Mouse (Mus musculus) forebrain, embryonic 11.5 days (tissue): ENCODE data around the gene Pla2g7. TPM values are rescaled to one million over a fixed set of nuclear protein-coding genes. Genes with fewer than 3 reads are reported as not detected.

Source experiments
- ATAC-seq: fragments of 200-750 bp; cut with Nextera tagmentation; replicated peaks from 2 replicates; pipeline ENCODE4 v1.8.0; 2017; ENCODE audit warnings: moderate TSS enrichment; ENCODE audit not compliant: low FRiP score
- DNase-seq: peaks from one replicate; pipeline ENCODE4 v3.0.0-alpha.2; 2017; ENCODE audit warnings: low spot score
- H3K27ac ChIP-seq: fragments of 300-500 bp; sonication (generic); 2 replicates; pipeline ENCODE4 v1.5.1; 2014; ENCODE audit warnings: low read depth, low read length
- H3K27me3 ChIP-seq: fragments of 300-500 bp; sonication (generic); 2 replicates; pipeline ENCODE4 v1.6.1; 2014; ENCODE audit warnings: mild to moderate bottlenecking, low read length, mixed read lengths; ENCODE audit not compliant: control insufficient read depth, insufficient read depth
- H3K36me3 ChIP-seq: fragments of 300-500 bp; sonication (generic); 2 replicates; pipeline ENCODE4 v1.6.1; 2014; ENCODE audit warnings: mild to moderate bottlenecking, low read length, moderate library complexity, mixed read lengths; ENCODE audit not compliant: control insufficient read depth, insufficient read depth
- H3K4me1 ChIP-seq: fragments of 300-500 bp; sonication (generic); replicated peaks from 2 replicates; pipeline ENCODE4 v1.6.1; 2014; ENCODE audit warnings: low read length, mixed read lengths; ENCODE audit not compliant: control insufficient read depth, insufficient read depth
- H3K4me2 ChIP-seq: fragments of 300-500 bp; sonication (generic); 2 replicates; pipeline ENCODE4 v1.6.1; 2014; ENCODE audit warnings: low read depth, mild to moderate bottlenecking, low read length, moderate library complexity, mixed read lengths; ENCODE audit not compliant: severe bottlenecking
- H3K4me3 ChIP-seq: fragments of 300-500 bp; sonication (generic); 2 replicates; pipeline ENCODE4 v1.5.1; 2014; ENCODE audit warnings: low read depth, low read length
- H3K9ac ChIP-seq: fragments of 300-500 bp; sonication (generic); 2 replicates; pipeline ENCODE4 v1.6.1; 2014; ENCODE audit warnings: low read length
- H3K9me3 ChIP-seq: fragments of 300-500 bp; sonication (generic); 2 replicates; pipeline ENCODE4 v1.6.1; 2016; ENCODE audit warnings: low read length, mixed read lengths; ENCODE audit not compliant: control insufficient read depth
- WGBS: fragments of 180-500 bp; shearing (Covaris S2); extraction: QIAGEN DNeasy Blood & Tissue Kit; methylation state at CpG from one replicate; pipeline ENCODE4 v1.1.7; 2014; 5-methylcytosine and 5-hydroxymethylcytosine counted together
- polyA plus RNA-seq: library from polyadenylated mRNA; unstranded; fragments of >200 nt; fragmentation: Nextera tagmentation; extraction: Ambion mirVana; gene quantifications from 2 replicates; pipeline ENCODE4 v1.2.1, GENCODE M21; 2014

Pla2g7 gene
- polyA plus RNA-seq, 1 experiment from 2014 or later = 3.3 TPM

DNA sequence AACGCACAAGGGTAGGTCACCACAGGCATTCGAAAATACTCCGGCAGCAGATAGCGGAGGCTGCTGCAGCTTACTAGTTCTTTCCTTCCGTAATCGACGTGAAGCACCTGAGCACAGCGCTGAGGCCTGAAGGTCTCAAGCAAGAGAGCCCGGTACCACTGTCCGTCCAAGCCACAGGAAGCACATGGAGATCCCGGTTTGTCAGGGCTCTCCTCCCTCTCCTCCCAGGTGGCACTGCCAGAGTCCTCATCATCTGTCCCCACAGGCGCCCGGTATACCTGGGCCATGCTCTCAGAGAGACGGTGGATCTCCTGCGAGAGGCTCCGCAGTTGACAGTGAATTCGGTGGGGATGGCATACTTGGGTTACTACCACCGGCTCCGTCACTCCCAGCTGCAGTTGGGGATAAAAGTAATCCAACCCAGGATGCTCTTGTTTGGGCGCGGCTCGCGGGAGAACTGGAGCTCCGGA lies 61.2 kb downstream of the Pla2g7 start:
- Histone ChIP-seq H3K36me3 (no peaks in the 10 kb centered on the region), H3K27me3 (peaks cover 29% of the 10 kb centered on the region), H3K9ac (no peak overlapping the region), H3K27ac (no peak overlapping the region), H3K4me1 (peaks cover 8% of the 10 kb centered on the region), H3K4me3 (peak overlapping the region; percentile 37), H3K9me3 (no peaks in the 10 kb centered on the region), H3K4me2 (peak overlapping the region; percentile 68)
- DNase-seq (no peak), ATAC-seq (0 out of 2 replicates have a peak, but pooled peaks have one; percentile 24)
- WGBS = 18% methylated on average over 24 of the region's 24 CpGs

- peak; percentile 70 for DNase-seq
- Histone ChIP-seq H3K27me3 (peaks cover 29% of the 10 kb centered on the region), H3K36me3 (no peaks in the 10 kb centered on the region), H3K9ac (peak within 1 kb of the TSS; percentile 44), H3K4me2 (peak within 1 kb of the TSS; percentile 68), H3K27ac (no peak within 1 kb of the TSS), H3K4me1 (peaks cover 8% of the 10 kb centered on the region), H3K9me3 (no peaks in the 10 kb centered on the region), H3K4me3 (peak within 1 kb of the TSS; percentile 37)
- peak; percentile 75 for ATAC-seq
- WGBS = 4% methylated on average over 81 of the region's 83 CpGs
These were observed 61.9 kb downstream of the Pla2g7 start, which contains the start of gene Tdrd6 for GRCm38 (mm10) chr17:43629496-43630426. Gene Tdrd6 (minus strand): TSS chr17:43630299.

GRCm38 (mm10) chr17:43630427-43630760 lies 62.5 kb downstream of the Pla2g7 start:
- peak overlapping the region; percentile 68; the same call in 1 of the 2 replicates for H3K4me2 ChIP-seq
- no peak overlapping the region for H3K27ac ChIP-seq
- H3K9ac ChIP-seq = no peak overlapping the region
- no peaks in the 10 kb centered on the region for H3K36me3 ChIP-seq
- H3K27me3 ChIP-seq = peaks cover 29% of the 10 kb centered on the region
- 48% methylated on average over 13 of the region's 13 CpGs for WGBS
- H3K9me3 ChIP-seq = no peaks in the 10 kb centered on the region
- peak overlapping the region; percentile 37 for H3K4me3 ChIP-seq
- H3K4me1 ChIP-seq = peaks cover 8% of the 10 kb centered on the region
- no peak for DNase-seq
- ATAC-seq = no peak

DNA sequence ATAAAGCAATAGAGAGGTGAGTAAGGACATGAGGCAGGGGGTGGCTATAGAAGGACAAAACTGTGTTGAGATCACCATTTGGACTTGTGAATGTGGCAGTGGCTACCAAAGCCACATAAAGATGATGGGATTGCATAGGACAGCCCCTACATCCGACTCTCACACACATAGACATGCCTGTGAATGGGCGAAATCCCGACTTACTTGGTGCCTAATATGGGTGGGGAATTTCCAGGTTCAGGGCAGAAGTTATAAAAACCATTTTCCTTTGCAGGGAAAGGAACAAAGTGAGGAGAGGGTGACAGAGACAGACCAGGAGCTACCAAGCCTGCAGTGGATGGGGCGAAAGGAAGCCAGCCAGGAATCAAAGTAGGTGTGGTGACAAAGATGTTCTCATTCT lies 69.2 kb downstream of the Pla2g7 start:
- 94% methylated on average over 4 of the region's 4 CpGs for WGBS
- no peak overlapping the region for H3K4me3 ChIP-seq
- DNase-seq = no peak
- no peaks in the 10 kb centered on the region for H3K27me3 ChIP-seq
- no peak overlapping the region for H3K9ac ChIP-seq
- no peaks in the 10 kb centered on the region; the same call in 1 of the 2 replicates for H3K36me3 ChIP-seq
- no peaks in the 10 kb centered on the region for H3K4me1 ChIP-seq
- H3K9me3 ChIP-seq = no peaks in the 10 kb centered on the region
- ATAC-seq = no peak
- no peak overlapping the region for H3K27ac ChIP-seq
- no peak overlapping the region for H3K4me2 ChIP-seq

- no peak overlapping the region for H3K4me2 ChIP-seq
- no peak overlapping the region for H3K9ac ChIP-seq
- H3K36me3 ChIP-seq = peaks cover 5% of the 10 kb centered on the region; the same call in 1 of the 2 replicates
- no peaks in the 10 kb centered on the region for H3K27me3 ChIP-seq
- no peak overlapping the region for H3K27ac ChIP-seq
- DNase-seq (no peak), ATAC-seq (no peak)
- WGBS = 87% methylated on average over 1 of the region's 1 CpGs
- no peaks in the 10 kb centered on the region for H3K9me3 ChIP-seq
- no peak overlapping the region for H3K4me3 ChIP-seq
- no peaks in the 10 kb centered on the region for H3K4me1 ChIP-seq
These were observed 72.9 kb downstream of the Pla2g7 start for GRCm38 (mm10) chr17:43640825-43641224.

GRCm38 (mm10) chr17:43643191-43643590 lies 75.3 kb downstream of the Pla2g7 start:
- Histone ChIP-seq H3K36me3 (peaks cover 5% of the 10 kb centered on the region; the same call in 1 of the 2 replicates), H3K4me2 (no peak overlapping the region), H3K4me3 (no peak overlapping the region), H3K4me1 (no peaks in the 10 kb centered on the region), H3K27me3 (no peaks in the 10 kb centered on the region), H3K27ac (no peak overlapping the region), H3K9me3 (no peaks in the 10 kb centered on the region), H3K9ac (no peak overlapping the region)
- WGBS = 79% methylated on average over 7 of the region's 7 CpGs
- ATAC-seq (no peak), DNase-seq (no peak)

DNA sequence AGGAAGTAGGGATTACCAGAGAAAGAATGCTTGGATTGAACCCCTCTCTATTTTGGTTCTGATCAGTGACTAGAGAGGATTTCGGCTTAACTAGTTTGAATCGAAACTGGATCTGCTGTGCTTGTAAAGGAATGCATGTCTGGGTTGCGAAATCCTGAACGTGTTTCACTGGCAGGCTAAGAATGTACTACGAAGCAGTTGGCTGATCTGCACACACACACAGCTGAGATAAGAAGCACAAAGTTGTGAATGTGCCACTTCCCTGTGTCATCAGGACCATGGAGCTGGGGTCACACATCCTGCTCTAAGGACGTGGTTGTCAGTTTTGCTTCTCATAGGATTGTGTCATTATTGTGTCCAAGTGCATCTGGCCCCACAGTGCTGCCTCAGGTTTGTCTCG lies 76.5 kb downstream of the Pla2g7 start:
- H3K4me1 ChIP-seq = no peaks in the 10 kb centered on the region
- peaks cover 5% of the 10 kb centered on the region; the same call in 1 of the 2 replicates for H3K36me3 ChIP-seq
- no peak overlapping the region for H3K4me3 ChIP-seq
- WGBS = 79% methylated on average over 7 of the region's 7 CpGs
- H3K27me3 ChIP-seq = no peaks in the 10 kb centered on the region
- H3K9ac ChIP-seq = no peak overlapping the region
- H3K4me2 ChIP-seq = no peak overlapping the region
- no peaks in the 10 kb centered on the region for H3K9me3 ChIP-seq
- DNase-seq (no peak), ATAC-seq (no peak)
- H3K27ac ChIP-seq = no peak overlapping the region

GRCm38 (mm10) chr17:43645136-43645535 lies 77.2 kb downstream of the Pla2g7 start:
- Histone ChIP-seq H3K4me2 (no peak overlapping the region), H3K4me1 (no peaks in the 10 kb centered on the region), H3K9ac (no peak overlapping the region), H3K27me3 (no peaks in the 10 kb centered on the region), H3K4me3 (no peak overlapping the region), H3K36me3 (peaks cover 5% of the 10 kb centered on the region; the same call in 1 of the 2 replicates), H3K9me3 (no peaks in the 10 kb centered on the region), H3K27ac (no peak overlapping the region)
- no peak for ATAC-seq
- WGBS = 93% methylated on average over 3 of the region's 3 CpGs
- no peak for DNase-seq
